Mouse (Mus musculus): ENCODE data around the gene Sct. TPM values are rescaled to one million over a fixed set of nuclear protein-coding genes. Genes with fewer than 3 reads are reported as not detected.
A peak's percentile ranks its signal among the peaks of the same experiment; 100 is the strongest.

Gene Sct
- 1.5 and 3.2 TPM in 2 replicates for polyA plus RNA-seq (2015; fragmentation: Nextera tagmentation; extraction: Ambion mirVana)

DNA sequence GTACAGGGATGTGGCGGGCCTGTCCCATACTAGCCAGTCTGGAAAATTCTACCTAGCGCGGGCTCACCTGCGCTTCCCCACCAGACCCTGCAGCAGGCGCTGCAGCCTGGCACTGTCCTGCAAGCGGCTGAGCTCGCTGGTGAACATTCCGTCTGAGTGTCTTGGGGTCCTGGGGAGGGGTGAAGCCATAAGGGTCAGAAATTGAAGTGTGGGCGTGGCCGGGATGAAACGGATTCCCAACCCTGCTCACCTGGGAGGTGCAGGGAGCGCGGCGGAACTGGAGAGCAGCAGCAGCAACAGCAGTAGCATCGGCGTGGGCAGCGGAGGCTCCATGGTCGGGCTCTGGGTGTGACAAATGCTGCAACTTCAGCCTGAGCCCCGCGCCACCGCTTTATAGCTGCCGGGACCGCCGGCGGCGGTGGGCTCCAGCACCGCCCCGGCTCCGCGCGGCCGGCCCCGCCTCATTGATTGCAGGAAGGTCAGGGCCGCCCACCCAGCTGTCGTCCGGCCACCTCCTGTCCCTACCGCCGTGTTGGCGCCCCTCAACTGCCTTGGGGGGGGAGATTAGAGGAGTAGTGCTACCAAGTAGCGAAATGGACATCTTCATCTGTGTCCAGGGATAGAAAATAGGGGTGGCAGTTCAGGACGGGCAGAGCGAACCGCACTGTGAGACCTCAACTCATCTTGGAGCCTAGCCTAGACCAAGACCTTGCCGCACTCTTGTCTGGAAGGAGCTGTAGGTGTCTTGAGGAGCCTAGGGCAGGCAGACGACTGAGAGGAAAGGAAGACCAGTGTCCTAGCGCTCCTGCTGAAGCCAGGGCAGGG is at the start of gene Sct:
Sct (minus strand) TSS at position 368 of the 825 bp plus-strand sequence.
- WGBS: 2% methylated on average over 41 of the region's 46 CpGs
- Histone ChIP-seq H3K9ac (peak within 1 kb of the TSS; percentile 75), H3K4me3 (peak within 1 kb of the TSS; percentile 48), H3K27me3 (peaks cover 24% of the 10 kb centered on the region), H3K4me2 (peak within 1 kb of the TSS; percentile 94), H3K36me3 (no peaks in the 10 kb centered on the region), H3K4me1 (replicated peaks) (peaks cover 13% of the 10 kb centered on the region), H3K9me3 (no peaks in the 10 kb centered on the region), H3K27ac (no peak within 1 kb of the TSS)
- peak; percentile 80 for ATAC-seq (ENCODE audit: low FRiP score)

- Histone ChIP-seq H3K4me3 (peak overlapping the region; percentile 73), H3K36me3 (peaks cover 21% of the 10 kb centered on the region), H3K9ac (peak overlapping the region; percentile 97), H3K27ac (peak overlapping the region; percentile 100), H3K9me3 (no peaks in the 10 kb centered on the region), H3K27me3 (no peaks in the 10 kb centered on the region), H3K4me1 (replicated peaks) (peaks cover 40% of the 10 kb centered on the region), H3K4me2 (peak overlapping the region; percentile 100)
- 17% methylated on average over 24 of the region's 24 CpGs for WGBS
- ATAC-seq (ENCODE audit: low FRiP score): peak; percentile 18
Observed at GRCm38 (mm10) chr7:141328373-141328990, 49.5 kb upstream of the Sct start.

DNA sequence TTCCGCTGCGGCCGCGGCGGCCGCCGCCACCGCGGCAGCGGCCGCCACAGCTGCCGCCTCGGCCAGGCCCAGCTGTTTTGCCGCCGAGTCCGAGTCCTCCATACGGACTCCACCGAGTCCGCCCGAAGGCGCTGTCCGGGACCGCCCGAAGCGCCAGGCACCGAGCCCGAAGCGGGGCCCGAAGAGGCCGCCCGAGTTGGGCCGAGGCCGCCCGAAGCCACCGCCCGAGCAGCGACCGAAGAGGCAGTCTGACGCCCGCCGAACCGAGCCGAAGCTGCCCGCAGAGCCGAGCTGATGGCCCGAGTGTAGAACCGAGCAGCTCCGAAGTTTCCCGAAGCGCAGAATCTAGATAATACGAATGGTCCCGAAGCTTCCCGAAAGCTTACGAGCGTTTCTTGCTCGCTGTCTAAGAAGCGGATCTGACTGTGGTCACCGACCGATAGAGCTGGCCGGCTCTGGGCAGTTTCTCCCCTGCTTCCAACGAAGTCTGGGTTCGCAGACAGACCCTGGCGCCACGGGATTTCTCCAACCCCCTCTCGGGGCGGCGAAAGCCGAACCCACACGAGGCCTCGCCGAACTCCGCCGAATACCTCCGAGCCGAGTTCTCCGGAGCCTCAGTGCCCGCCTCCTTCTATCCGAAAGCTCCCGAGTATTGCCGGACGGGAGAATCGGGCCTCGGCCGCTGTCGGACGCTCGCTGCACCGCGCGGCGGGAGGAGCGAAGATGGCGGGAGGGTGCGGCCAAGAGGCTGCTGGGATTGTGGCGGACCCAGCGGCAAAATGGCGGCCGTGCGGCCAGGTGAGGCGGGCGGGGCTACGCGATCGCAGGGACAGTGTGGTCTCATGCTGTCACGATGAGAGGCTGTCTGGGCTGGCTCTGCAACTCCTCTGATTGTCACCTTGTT is 48.8 kb upstream of the Sct start, which contains the start of the genes Deaf1 and Tmem80:
Deaf1 (minus strand) TSS at position 222 of the 904 bp plus-strand sequence.
Tmem80 (plus strand) TSS at position 271 of the 904 bp plus-strand sequence.
- peak within 1 kb of the TSS; percentile 100 for H3K4me2 ChIP-seq
- H3K27ac ChIP-seq: peak within 1 kb of the TSS; percentile 100
- peaks cover 40% of the 10 kb centered on the region for H3K4me1 ChIP-seq (replicated peaks)
- peak within 1 kb of the TSS; percentile 97 for H3K9ac ChIP-seq
- H3K36me3 ChIP-seq: peaks cover 21% of the 10 kb centered on the region
- peak; percentile 97 for ATAC-seq (ENCODE audit: low FRiP score)
- H3K9me3 ChIP-seq: no peaks in the 10 kb centered on the region
- H3K4me3 ChIP-seq: peak within 1 kb of the TSS; percentile 73
- H3K27me3 ChIP-seq: no peaks in the 10 kb centered on the region
- under 1% methylated on average over 95 of the region's 105 CpGs for WGBS

DNA sequence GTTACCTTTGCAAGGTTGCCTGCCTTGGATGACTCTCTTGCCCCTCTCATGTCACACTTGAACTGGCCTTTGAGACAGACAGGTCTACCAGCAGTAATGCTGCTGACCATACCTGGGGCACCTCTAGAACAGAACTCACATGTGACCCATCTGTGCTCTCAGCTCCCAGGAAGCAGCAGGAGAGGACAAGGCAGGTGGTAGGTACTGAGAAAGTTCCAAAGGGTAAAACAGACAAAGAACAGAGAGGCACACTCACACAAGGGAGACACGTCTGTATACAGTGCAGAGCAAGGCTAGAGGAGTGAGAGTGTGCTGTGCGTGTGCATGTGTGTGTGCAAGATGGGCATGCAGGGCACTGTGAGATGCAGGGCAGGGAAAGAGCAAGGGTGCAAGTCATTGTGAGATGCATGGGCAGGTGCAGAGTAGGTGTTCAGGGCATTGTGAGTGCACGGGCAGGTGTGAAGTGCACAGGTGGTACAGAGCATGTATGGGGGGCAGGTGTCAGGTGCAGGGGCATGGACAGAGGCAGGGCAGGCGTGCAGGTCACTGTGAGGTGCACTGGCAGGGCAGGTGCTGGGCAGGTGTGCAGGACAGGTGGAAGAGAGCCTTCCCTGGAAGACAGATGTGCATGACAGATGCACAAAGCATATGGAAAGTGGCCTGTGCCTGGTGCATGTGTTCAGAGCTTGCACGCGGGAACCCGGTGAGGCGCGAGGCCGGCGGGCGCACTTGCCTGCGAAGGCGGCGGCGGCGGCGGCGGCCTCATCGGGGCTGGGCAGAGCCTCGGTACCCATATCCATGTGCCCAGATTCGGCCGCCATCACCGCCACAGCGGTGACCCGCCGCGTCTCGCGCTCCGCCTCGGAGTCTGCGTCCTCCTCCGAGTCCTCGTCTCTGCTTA is 47.9 kb upstream of the Sct start:
- peak overlapping the region; percentile 73 for H3K4me3 ChIP-seq
- H3K27me3 ChIP-seq: no peaks in the 10 kb centered on the region
- 6% methylated on average over 33 of the region's 35 CpGs for WGBS
- H3K27ac ChIP-seq: peak overlapping the region; percentile 100
- peaks cover 24% of the 10 kb centered on the region for H3K36me3 ChIP-seq
- H3K4me1 ChIP-seq (replicated peaks): peaks cover 40% of the 10 kb centered on the region
- peak; percentile 43 for ATAC-seq (ENCODE audit: low FRiP score)
- H3K9me3 ChIP-seq: no peaks in the 10 kb centered on the region
- H3K9ac ChIP-seq: peak overlapping the region; percentile 97
- H3K4me2 ChIP-seq: peak overlapping the region; percentile 100

DNA sequence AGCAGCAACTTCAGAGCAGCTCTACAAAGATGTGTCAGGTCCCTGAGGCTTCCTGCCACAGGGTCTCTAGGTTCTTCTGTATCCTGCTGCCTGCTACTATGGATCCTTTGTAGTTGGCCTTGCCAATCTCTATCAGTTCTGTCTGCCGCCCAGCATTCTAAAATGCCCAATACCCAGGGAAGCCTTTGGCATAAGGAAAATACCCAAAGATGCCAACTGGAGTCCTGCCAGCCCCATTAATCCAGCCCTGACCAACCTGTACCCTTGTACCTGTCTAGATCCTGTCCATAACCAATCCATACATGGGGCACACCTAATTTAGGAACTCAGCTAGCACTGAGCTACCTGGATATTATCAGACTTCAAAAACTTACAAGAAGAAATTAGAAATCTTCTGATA is 45.8 kb upstream of the Sct start:
- Histone ChIP-seq H3K4me1 (replicated peaks) (peaks cover 40% of the 10 kb centered on the region), H3K9ac (peak overlapping the region; percentile 49), H3K4me2 (peak overlapping the region; percentile 6; the same call in 1 of the 2 replicates), H3K4me3 (no peak overlapping the region), H3K36me3 (peaks cover 45% of the 10 kb centered on the region), H3K9me3 (no peaks in the 10 kb centered on the region), H3K27me3 (no peaks in the 10 kb centered on the region), H3K27ac (no peak overlapping the region)
- 93% methylated on average over 1 of the region's 1 CpGs for WGBS
- no peak for ATAC-seq (ENCODE audit: low FRiP score)

DNA sequence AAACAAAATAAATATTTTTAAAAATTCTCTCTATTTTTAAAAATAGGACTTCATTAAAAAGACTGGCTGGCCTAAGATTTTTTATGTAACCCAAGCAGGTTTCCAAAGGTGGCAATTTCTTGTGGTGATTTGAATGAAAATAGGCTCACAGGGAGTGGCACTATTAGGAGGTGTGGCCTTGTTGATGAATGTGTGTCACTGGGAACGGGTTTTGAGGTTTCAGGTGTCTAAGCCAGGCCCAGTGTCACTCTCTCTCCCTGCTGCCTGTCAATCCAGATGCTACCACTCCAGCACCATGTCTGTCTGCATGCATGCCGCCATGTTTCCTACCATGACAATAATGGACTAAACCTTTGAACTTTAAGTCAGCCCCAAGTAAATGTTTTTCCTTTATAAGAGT is 40.5 kb upstream of the Sct start:
- H3K9ac ChIP-seq: no peak overlapping the region
- no peaks in the 10 kb centered on the region for H3K9me3 ChIP-seq
- 73% methylated on average over 2 of the region's 2 CpGs for WGBS
- peaks cover 3% of the 10 kb centered on the region for H3K4me1 ChIP-seq (replicated peaks)
- H3K4me2 ChIP-seq: no peak overlapping the region
- no peak for ATAC-seq (ENCODE audit: low FRiP score)
- H3K27me3 ChIP-seq: no peaks in the 10 kb centered on the region
- no peak overlapping the region for H3K27ac ChIP-seq
- no peak overlapping the region for H3K4me3 ChIP-seq
- peaks cover 96% of the 10 kb centered on the region for H3K36me3 ChIP-seq

DNA sequence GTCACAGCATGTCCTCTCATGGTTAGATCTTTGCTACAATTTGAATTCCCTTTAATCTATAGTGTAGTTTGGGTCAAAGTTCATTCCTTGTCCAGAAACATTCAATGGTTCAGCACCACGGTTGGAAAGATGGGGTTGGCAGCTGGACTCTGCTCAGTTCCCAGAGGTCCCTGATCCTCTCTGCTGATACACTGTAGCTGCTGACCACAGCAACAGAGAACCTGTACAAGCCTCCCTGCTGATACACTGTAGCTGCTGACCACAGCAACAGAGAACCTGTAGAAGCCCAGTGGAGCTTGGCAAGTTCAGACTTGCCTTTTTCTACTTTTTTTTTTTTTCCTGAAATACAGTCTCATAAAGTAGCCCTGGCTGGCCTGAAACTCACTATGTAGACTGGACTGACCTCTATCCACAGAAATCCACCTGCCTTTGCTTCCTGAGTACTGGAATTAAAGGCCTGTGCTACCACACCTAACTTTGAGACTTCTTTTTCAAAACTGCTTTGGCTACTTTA is 38.7 kb upstream of the Sct start:
- Histone ChIP-seq H3K36me3 (peaks cover 98% of the 10 kb centered on the region), H3K27me3 (no peaks in the 10 kb centered on the region), H3K4me3 (no peak overlapping the region), H3K4me1 (replicated peaks) (no peaks in the 10 kb centered on the region), H3K4me2 (no peak overlapping the region), H3K27ac (no peak overlapping the region), H3K9me3 (no peaks in the 10 kb centered on the region), H3K9ac (no peak overlapping the region)
- ATAC-seq (ENCODE audit: low FRiP score): no peak
- 63% methylated on average over 1 of the region's 1 CpGs for WGBS

DNA sequence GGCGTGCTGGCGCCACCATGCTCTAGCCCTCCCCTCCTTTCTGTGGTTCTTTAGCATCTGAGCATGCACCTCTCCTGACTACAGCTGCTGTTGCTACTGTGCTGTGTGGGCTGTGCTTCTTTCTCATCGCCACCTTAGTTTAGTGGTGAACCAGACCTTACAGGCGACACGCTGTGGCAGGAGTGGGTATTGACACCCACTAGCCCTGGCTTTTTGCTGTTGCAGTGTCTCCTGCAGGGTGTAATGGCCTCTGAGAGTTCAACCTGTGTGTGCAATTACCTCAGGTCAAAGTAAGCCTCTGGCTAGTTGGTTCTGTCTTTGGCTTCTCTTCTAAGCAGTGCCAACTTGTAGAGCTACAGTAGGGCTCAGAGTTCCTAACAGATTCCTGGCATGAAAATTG is 37.0 kb upstream of the Sct start:
- Histone ChIP-seq H3K36me3 (peaks cover 98% of the 10 kb centered on the region), H3K4me1 (replicated peaks) (no peaks in the 10 kb centered on the region), H3K9me3 (no peaks in the 10 kb centered on the region), H3K4me3 (no peak overlapping the region), H3K27ac (no peak overlapping the region), H3K9ac (no peak overlapping the region), H3K27me3 (no peaks in the 10 kb centered on the region), H3K4me2 (no peak overlapping the region)
- 81% methylated on average over 5 of the region's 5 CpGs for WGBS
- no peak for ATAC-seq (ENCODE audit: low FRiP score)

DNA sequence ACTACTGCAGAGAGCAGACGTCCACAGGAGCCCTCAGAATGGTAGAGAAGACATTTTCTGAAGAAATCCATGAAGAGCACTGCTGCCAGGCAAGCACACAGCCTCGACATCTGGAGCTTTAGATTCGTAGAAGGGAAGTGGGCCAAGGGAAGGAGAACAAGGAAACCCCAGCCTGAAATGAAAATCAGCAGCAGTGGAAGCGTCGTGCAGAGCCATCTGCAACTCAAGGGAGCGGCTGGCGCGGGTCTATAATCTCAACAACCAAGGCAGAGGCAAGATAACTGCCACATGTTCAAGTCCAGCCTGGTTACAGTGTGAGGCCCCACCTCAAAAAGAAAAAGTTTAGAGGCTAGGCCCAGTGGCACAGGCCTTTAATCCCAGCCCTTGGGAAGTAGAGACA is 36.1 kb upstream of the Sct start:
- WGBS: 93% methylated on average over 8 of the region's 8 CpGs

GRCm38 (mm10) chr7:141314416-141314815 is 35.5 kb upstream of the Sct start:
- no peak overlapping the region for H3K27ac ChIP-seq
- 99% methylated on average over 2 of the region's 2 CpGs for WGBS
- no peak overlapping the region for H3K9ac ChIP-seq
- ATAC-seq (ENCODE audit: low FRiP score): no peak
- H3K4me1 ChIP-seq (replicated peaks): no peaks in the 10 kb centered on the region
- no peaks in the 10 kb centered on the region for H3K27me3 ChIP-seq
- H3K4me2 ChIP-seq: no peak overlapping the region
- no peak overlapping the region for H3K4me3 ChIP-seq
- H3K9me3 ChIP-seq: no peaks in the 10 kb centered on the region
- peaks cover 98% of the 10 kb centered on the region for H3K36me3 ChIP-seq

More for the DNA sequence above, 36.1 kb upstream of the Sct start:
- H3K27ac ChIP-seq: no peak overlapping the region
- no peak overlapping the region for H3K4me2 ChIP-seq
- no peak for ATAC-seq (ENCODE audit: low FRiP score)
- H3K27me3 ChIP-seq: no peaks in the 10 kb centered on the region
- no peaks in the 10 kb centered on the region for H3K4me1 ChIP-seq (replicated peaks)
- no peak overlapping the region for H3K9ac ChIP-seq
- peaks cover 98% of the 10 kb centered on the region for H3K36me3 ChIP-seq
- H3K9me3 ChIP-seq: no peaks in the 10 kb centered on the region
- no peak overlapping the region for H3K4me3 ChIP-seq

DNA sequence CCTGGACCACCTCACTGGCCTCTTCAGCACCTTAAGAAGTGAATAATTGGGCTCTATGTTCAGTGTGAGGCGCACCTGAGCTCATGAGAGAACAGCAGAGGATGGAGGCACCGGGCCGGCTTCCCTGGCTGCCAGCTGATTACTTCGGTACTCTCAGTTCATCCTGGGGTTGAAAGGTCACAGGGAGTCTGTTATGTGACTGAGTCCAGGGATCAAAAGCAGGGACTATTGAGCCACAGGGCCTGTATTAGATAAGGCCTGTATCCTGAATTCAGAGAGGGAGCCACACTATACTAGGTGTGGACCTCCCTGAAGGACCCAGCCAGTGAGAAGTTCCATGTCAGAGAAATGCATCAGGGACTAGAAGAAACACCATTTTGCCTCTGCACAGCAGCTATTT is 25.6 kb upstream of the Sct start:
- no peak overlapping the region for H3K27ac ChIP-seq
- no peak for ATAC-seq (ENCODE audit: low FRiP score)
- no peaks in the 10 kb centered on the region for H3K4me1 ChIP-seq (replicated peaks)
- no peak overlapping the region for H3K4me2 ChIP-seq
- no peaks in the 10 kb centered on the region for H3K9me3 ChIP-seq
- no peaks in the 10 kb centered on the region for H3K27me3 ChIP-seq
- WGBS: 91% methylated on average over 4 of the region's 4 CpGs
- H3K36me3 ChIP-seq: peaks cover 97% of the 10 kb centered on the region
- H3K9ac ChIP-seq: no peak overlapping the region
- H3K4me3 ChIP-seq: no peak overlapping the region

All from hindbrain, embryonic 13.5 days (tissue).